Mouse (Mus musculus): ENCODE data around the gene AC131692.1. TPM values are rescaled to one million over a fixed set of nuclear protein-coding genes. Genes with fewer than 3 reads are reported as not detected.

The AC131692.1 gene
- polyA plus RNA-seq, 1 experiment: 0.68 TPM

- TF ChIP-seq CTCF (IDR thresholded peaks at IDR 0.05; ENCODE audit: borderline replicate concordance, insufficient read depth, low read length) (no peak), POLR2A (IDR thresholded peaks at IDR 0.05; ENCODE audit: low read depth, low read length) (no peak)
- H3K27ac ChIP-seq (ENCODE audit: insufficient read depth, low read length): no peak overlapping the region
- H3K4me3 ChIP-seq (ENCODE audit: insufficient read depth, low read length): peak overlapping the region; percentile 87
- H3K4me1 ChIP-seq (ENCODE audit: control insufficient read depth, insufficient read depth, low read length): peaks cover 4% of the 10 kb centered on the region; the same call in 1 of the 2 replicates
Measured at GRCm38 (mm10) chr19:6056696-6057095, 37.5 kb upstream of the AC131692.1 start.

DNA sequence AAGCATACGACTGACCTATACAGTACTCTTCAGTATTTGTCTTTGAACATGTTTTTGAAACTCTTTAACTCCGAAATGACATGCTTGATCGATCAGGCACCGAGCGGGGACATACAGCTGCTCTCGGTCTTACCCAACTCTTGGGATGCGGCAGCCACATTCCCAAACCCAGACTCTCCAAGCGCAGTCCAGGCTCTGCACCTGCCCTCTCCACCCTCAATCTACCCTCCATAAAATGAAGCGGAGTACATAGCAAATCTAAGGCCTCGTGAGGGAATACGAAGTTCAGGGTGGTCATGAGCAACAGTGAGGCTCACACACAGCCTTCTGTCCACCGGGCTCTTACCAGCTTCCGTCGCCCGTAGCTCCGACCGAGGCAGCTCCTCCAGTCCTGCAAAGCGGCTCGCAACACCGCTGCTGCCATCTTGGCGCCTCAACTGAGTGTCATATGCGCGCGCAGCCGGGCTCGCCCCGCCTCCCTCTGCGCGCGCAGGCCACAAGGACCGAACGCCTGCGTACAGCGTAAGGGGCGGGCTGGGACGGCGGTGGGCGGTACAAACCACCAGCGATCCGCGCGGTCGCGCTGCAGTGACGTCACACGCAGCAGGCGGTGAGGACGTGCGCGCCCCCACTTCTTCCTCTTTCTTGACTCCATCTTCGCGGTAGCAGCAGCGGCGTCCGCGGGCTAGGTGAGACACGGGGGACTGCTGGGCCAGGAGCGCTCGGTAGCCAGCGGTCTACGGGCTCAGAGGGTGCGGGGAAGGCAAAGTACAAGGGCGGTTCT lies 36.7 kb upstream of the AC131692.1 start, which contains the start of the genes Mrpl49 and Fau:
Mrpl49 (minus strand) TSS at position 473 of the 784 bp plus-strand sequence.
Fau (plus strand) TSS at position 532 of the 784 bp plus-strand sequence.
- TF ChIP-seq POLR2A (IDR thresholded peaks at IDR 0.05; ENCODE audit: low read depth, low read length) (peak; percentile 94), CTCF (IDR thresholded peaks at IDR 0.05; ENCODE audit: borderline replicate concordance, insufficient read depth, low read length) (no peak)
- Histone ChIP-seq H3K4me1 (ENCODE audit: control insufficient read depth, insufficient read depth, low read length) (peaks cover 4% of the 10 kb centered on the region; the same call in 1 of the 2 replicates), H3K4me3 (ENCODE audit: insufficient read depth, low read length) (peak within 1 kb of the TSS; percentile 88), H3K27ac (ENCODE audit: insufficient read depth, low read length) (peak within 1 kb of the TSS; percentile 44)

DNA sequence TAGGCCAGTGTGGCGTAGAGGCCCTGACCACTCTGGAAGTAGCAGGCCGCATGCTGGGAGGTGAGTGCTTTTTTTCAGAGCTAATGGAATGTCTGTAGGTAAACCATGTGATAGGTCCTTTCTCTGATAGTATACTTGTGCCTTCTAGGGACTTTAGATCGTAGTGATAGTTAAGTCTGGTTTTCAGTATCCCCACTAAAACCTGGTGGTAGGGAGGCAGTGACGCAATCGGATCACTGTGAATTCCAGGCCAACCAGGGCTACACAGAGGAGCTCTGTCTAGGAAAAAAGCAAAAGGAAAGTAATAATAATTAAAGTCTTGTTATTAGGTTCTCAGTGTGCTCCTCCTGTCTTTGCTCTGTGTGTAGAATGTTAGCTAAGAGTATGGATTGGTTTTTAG lies 35.7 kb upstream of the AC131692.1 start:
- Histone ChIP-seq H3K27ac (ENCODE audit: insufficient read depth, low read length) (peak overlapping the region; percentile 44; the same call in 1 of the 2 replicates), H3K4me1 (ENCODE audit: control insufficient read depth, insufficient read depth, low read length) (peaks cover 4% of the 10 kb centered on the region; the same call in 1 of the 2 replicates), H3K4me3 (ENCODE audit: insufficient read depth, low read length) (peak overlapping the region; percentile 88)
- TF ChIP-seq CTCF (IDR thresholded peaks at IDR 0.05; ENCODE audit: borderline replicate concordance, insufficient read depth, low read length): no peak
- no peak; the same call in 1 of the 2 replicates for TF ChIP-seq POLR2A (IDR thresholded peaks at IDR 0.05; ENCODE audit: low read depth, low read length)

DNA sequence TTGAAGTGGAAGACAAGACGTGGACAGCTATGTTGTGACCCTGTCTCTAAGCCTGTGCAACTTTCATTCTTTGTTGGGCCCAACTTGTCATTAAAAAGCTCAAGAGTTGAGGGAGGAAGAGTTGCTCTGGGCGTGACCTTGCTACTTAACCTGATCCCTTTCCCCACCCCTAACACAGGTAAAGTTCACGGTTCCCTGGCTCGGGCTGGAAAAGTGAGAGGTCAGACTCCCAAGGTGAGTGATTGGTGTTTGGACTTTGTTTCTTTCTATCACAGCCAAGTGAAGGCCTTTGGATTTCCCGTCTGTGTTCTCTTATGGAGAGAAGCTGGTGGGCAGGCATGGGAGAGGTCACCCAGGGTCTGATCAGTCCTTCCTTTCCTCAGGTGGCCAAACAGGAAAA lies 35.3 kb upstream of the AC131692.1 start:
- Histone ChIP-seq H3K27ac (ENCODE audit: insufficient read depth, low read length) (0 out of 2 replicates have a peak overlapping the region, but pooled peaks have one; percentile 44), H3K4me1 (ENCODE audit: control insufficient read depth, insufficient read depth, low read length) (peaks cover 4% of the 10 kb centered on the region; the same call in 1 of the 2 replicates), H3K4me3 (ENCODE audit: insufficient read depth, low read length) (peak overlapping the region; percentile 88)
- no peak for TF ChIP-seq CTCF (IDR thresholded peaks at IDR 0.05; ENCODE audit: borderline replicate concordance, insufficient read depth, low read length)
- no peak for TF ChIP-seq POLR2A (IDR thresholded peaks at IDR 0.05; ENCODE audit: low read depth, low read length)

GRCm38 (mm10) chr19:6061021-6061533 lies 33.1 kb upstream of the AC131692.1 start, which contains the start of gene Znhit2:
Gene Znhit2 (plus strand): TSS chr19:6061192.
- Histone ChIP-seq H3K27ac (ENCODE audit: insufficient read depth, low read length) (peak within 1 kb of the TSS; percentile 84), H3K4me3 (ENCODE audit: insufficient read depth, low read length) (peak within 1 kb of the TSS; percentile 60), H3K4me1 (ENCODE audit: control insufficient read depth, insufficient read depth, low read length) (peaks cover 4% of the 10 kb centered on the region; the same call in 1 of the 2 replicates)
- TF ChIP-seq CTCF (IDR thresholded peaks at IDR 0.05; ENCODE audit: borderline replicate concordance, insufficient read depth, low read length): no peak
- peak; percentile 68 for TF ChIP-seq POLR2A (IDR thresholded peaks at IDR 0.05; ENCODE audit: low read depth, low read length)

- Histone ChIP-seq H3K4me1 (ENCODE audit: control insufficient read depth, insufficient read depth, low read length) (peaks cover 4% of the 10 kb centered on the region; the same call in 1 of the 2 replicates), H3K4me3 (ENCODE audit: insufficient read depth, low read length) (peak overlapping the region; percentile 60), H3K27ac (ENCODE audit: insufficient read depth, low read length) (peak overlapping the region; percentile 82)
- TF ChIP-seq POLR2A (IDR thresholded peaks at IDR 0.05; ENCODE audit: low read depth, low read length): peak; percentile 46; the same call in 1 of the 2 replicates
- no peak for TF ChIP-seq CTCF (IDR thresholded peaks at IDR 0.05; ENCODE audit: borderline replicate concordance, insufficient read depth, low read length)
Measured at GRCm38 (mm10) chr19:6061641-6062302, 32.4 kb upstream of the AC131692.1 start.

DNA sequence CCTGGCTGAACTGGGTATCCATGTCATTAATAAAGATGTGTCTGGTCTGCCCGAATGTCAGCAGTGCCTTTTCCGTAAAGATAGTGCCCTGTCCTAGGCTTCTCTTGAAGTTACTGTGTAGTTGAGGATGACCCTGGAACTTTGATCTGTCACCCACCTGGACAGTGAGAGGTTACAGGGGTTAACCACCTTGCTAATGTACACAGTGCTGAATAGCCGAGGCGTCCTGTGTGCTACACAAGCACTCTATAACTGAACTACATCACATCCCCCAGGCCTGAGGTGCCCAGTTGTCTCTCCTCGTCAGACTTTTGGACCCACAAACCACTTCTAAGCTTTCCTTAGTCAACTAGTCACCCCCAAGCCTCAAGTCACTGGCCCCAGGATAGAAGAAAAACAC lies 31.8 kb upstream of the AC131692.1 start:
- no peak overlapping the region for H3K27ac ChIP-seq (ENCODE audit: insufficient read depth, low read length)
- H3K4me1 ChIP-seq (ENCODE audit: control insufficient read depth, insufficient read depth, low read length): peaks cover 4% of the 10 kb centered on the region; the same call in 1 of the 2 replicates
- TF ChIP-seq CTCF (IDR thresholded peaks at IDR 0.05; ENCODE audit: borderline replicate concordance, insufficient read depth, low read length) (no peak), POLR2A (IDR thresholded peaks at IDR 0.05; ENCODE audit: low read depth, low read length) (0 out of 2 replicates have a peak, but pooled peaks have one; percentile 4)
- peak overlapping the region; percentile 60 for H3K4me3 ChIP-seq (ENCODE audit: insufficient read depth, low read length)

DNA sequence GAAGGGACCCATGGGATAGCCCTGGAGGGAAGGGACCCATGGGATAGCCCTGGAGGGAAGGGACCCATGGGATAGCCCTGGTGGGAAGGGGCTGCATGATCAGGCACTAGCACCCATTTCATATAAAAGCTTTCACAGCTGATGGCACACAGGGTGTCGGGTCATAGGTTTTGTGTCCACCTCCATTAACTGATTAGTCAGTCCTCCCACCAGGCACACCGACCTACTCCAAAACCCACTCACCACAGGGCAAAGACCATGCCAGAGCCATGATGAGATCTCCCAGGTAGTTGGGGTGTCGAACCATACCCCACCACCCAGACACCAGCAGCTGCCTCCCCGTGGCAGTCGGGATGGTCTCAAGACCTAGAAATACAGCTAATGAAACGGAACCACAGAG lies 31.1 kb upstream of the AC131692.1 start:
- Histone ChIP-seq H3K4me3 (ENCODE audit: insufficient read depth, low read length) (no peak overlapping the region), H3K4me1 (ENCODE audit: control insufficient read depth, insufficient read depth, low read length) (peaks cover 4% of the 10 kb centered on the region; the same call in 1 of the 2 replicates), H3K27ac (ENCODE audit: insufficient read depth, low read length) (no peak overlapping the region)
- TF ChIP-seq POLR2A (IDR thresholded peaks at IDR 0.05; ENCODE audit: low read depth, low read length) (no peak; the same call in 1 of the 2 replicates), CTCF (IDR thresholded peaks at IDR 0.05; ENCODE audit: borderline replicate concordance, insufficient read depth, low read length) (no peak)

- H3K27ac ChIP-seq (ENCODE audit: insufficient read depth, low read length): no peak overlapping the region
- TF ChIP-seq POLR2A (IDR thresholded peaks at IDR 0.05; ENCODE audit: low read depth, low read length): no peak
- TF ChIP-seq CTCF (IDR thresholded peaks at IDR 0.05; ENCODE audit: borderline replicate concordance, insufficient read depth, low read length): no peak
- H3K4me3 ChIP-seq (ENCODE audit: insufficient read depth, low read length): peak overlapping the region; percentile 56
Measured at GRCm38 (mm10) chr19:6066571-6066970, 27.6 kb upstream of the AC131692.1 start.

More at GRCm38 (mm10) chr19:6066571-6066970, 27.6 kb upstream of the AC131692.1 start:
- H3K4me1 ChIP-seq (ENCODE audit: control insufficient read depth, insufficient read depth, low read length): no peaks in the 10 kb centered on the region
